Mouse (Mus musculus) macrophage (primary cell): Measurements from ENCODE around the gene Dysf. TPM values are rescaled to one million over a fixed set of nuclear protein-coding genes. Genes with fewer than 3 reads are reported as not detected.

Source experiments
- H3K27ac ChIP-seq: fragments of 350-480 bp; formaldehyde crosslinking; 2 replicates; pipeline ENCODE4 v1.9.0; 2021
- H3K36me3 ChIP-seq: fragments of 350-480 bp; formaldehyde crosslinking; 2 replicates; pipeline ENCODE4 v1.9.0; 2021; ENCODE audit errors: inconsistent target
- H3K4me3 ChIP-seq: fragments of 350-480 bp; formaldehyde crosslinking; 2 replicates; pipeline ENCODE4 v1.9.0; 2021; ENCODE audit errors: inconsistent target
- H3K79me2 ChIP-seq: fragments of 350-480 bp; formaldehyde crosslinking; 2 replicates; pipeline ENCODE4 v1.9.0; 2021; ENCODE audit errors: inconsistent target
- WGBS: methylation state at CpG from one replicate; pipeline ENCODE4 v1.1.7; 2026; ENCODE audit warnings: inconsistent platforms; ENCODE audit not compliant: missing documents; 5-methylcytosine and 5-hydroxymethylcytosine counted together
- polyA plus RNA-seq: library from polyadenylated mRNA; stranded (reverse); fragments of 250-400 nt; gene quantifications from 3 replicates; pipeline ENCODE4 v1.2.4, GENCODE M21; 2018; ENCODE audit warnings: inconsistent platforms

The Dysf gene
- polyA plus RNA-seq, 1 experiment from 2014 or later: 0.24 TPM

DNA sequence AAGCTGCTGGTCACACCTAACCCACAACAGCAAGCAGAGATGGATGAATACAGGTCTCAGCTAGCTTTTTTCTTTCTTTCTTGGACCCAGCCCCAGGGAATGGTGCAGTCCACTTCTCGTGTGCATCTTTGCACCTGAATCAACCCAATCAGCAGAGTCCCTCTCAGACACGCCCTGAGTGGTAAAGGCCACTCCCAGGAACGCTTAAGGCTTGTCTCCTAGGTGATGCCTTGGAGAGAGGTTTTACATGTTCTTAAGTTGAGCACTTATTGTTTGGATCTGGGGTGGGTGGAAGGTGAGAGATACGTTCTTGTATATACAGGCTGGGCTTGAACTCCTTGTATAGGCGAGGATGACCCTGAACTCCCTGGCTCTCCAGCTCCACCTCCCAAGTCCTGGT is 54.2 kb downstream of the Dysf start:
- 88% methylated on average over 5 of the region's 5 CpGs for WGBS
- no peaks in the 10 kb centered on the region for H3K79me2 ChIP-seq
- no peak overlapping the region for H3K4me3 ChIP-seq
- no peak overlapping the region for H3K27ac ChIP-seq
- no peaks in the 10 kb centered on the region for H3K36me3 ChIP-seq

DNA sequence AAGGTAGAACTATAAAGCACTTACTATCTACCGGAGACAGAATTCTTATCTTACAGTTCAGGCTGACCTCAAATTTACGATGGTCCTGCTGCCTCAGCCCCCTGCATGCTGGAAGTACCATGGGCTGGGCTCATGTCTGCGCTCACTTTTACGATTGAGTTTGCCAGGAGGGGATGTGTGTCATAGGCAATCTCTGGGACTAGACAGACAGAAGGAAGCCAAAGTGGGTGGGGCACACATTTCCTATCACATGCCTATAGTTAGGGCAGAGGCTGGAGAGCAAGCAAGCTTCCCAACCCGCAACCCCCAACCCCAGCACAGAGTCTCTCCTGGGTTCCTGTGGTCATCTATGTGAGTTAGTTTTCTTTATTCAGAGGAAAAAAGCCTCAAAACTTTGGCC is 59.8 kb downstream of the Dysf start:
- Histone ChIP-seq H3K27ac (no peak overlapping the region), H3K4me3 (no peak overlapping the region), H3K79me2 (no peaks in the 10 kb centered on the region), H3K36me3 (no peaks in the 10 kb centered on the region)
- WGBS: 11% methylated on average over 5 of the region's 5 CpGs

DNA sequence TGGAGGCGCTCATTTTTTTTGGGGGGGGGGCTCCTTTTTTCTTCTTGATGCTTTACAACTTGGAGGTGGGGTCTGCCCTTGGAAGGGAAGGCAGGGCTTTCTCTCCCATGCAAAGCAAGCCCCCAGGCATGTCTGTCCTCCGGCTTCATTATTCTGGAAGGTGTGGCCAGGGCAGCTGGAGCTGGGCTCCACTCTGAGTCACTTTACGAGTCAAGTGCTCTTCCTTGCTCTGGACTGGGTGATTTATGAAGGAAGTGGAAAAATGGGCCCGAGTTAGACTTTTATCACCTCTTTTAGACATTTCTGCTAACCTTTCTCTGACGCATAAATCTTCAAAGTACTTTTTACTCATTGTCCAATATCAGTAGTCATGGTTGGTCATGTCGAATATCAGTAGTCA is 61.9 kb downstream of the Dysf start:
- no peak overlapping the region for H3K27ac ChIP-seq
- H3K36me3 ChIP-seq: no peaks in the 10 kb centered on the region
- H3K79me2 ChIP-seq: no peaks in the 10 kb centered on the region
- H3K4me3 ChIP-seq: no peak overlapping the region
- WGBS: 60% methylated on average over 6 of the region's 6 CpGs

DNA sequence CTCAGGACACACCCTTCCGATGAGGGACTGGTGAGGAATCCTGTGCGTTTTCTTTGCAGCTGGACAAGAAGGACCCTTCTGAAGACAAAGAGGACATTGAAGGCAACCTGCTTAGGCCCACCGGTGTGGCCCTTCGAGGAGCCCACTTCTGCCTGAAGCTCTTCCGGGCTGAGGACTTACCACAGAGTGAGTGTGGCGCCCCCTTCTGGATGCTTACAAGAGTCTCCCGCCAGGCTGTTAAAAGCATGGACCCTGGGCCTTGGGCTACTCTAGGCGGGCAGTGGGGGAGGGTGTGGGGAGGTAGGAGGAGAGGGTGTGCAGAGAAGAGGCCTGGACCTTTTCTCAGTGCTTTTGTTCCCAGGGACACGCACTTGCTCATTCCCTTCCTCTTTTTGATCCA is 64.2 kb downstream of the Dysf start:
- H3K79me2 ChIP-seq: no peaks in the 10 kb centered on the region
- no peak overlapping the region for H3K4me3 ChIP-seq
- 83% methylated on average over 9 of the region's 9 CpGs for WGBS
- no peaks in the 10 kb centered on the region for H3K36me3 ChIP-seq
- H3K27ac ChIP-seq: no peak overlapping the region

DNA sequence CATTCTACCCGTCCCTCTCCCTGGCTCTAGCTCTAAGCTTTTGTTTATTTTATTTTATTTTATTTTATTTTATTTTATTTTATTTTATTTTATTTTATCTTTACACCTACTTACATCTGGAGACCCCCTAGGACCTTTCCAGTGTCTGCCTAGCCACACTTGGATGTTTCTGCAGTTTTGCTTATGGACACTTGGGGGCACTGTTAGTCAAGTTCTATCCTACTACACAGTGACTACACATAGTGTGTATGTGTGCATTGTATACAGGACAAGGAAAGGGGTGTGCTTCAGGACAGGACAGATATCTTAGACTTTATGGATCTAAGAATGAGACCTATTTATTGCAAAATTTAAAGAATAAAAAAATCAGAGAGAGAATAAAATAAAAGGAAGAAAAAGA is 69.8 kb downstream of the Dysf start:
- Histone ChIP-seq H3K79me2 (no peaks in the 10 kb centered on the region), H3K27ac (no peak overlapping the region), H3K36me3 (no peaks in the 10 kb centered on the region), H3K4me3 (no peak overlapping the region)
- WGBS: 60% methylated on average over 1 of the region's 1 CpGs

DNA sequence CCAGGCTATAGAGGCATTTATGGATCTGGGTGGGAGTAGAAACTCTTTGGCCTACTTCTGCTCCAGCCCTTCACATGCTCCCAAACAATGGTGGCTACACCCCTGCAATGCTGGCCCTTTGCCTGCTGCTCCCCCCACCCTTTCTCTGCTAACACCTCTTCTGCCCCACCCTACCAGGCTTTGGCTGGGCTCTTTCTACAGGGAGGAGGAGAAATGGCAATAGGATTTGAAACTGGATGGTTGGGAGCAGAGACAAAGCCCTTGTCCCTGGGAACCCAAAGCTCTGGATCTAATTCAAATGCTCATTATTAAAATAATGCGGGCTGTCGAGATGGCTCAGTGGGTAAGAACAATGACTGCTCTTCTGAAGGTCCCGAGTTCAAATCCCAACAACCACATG is 72.2 kb downstream of the Dysf start:
- WGBS: 86% methylated on average over 3 of the region's 3 CpGs

DNA sequence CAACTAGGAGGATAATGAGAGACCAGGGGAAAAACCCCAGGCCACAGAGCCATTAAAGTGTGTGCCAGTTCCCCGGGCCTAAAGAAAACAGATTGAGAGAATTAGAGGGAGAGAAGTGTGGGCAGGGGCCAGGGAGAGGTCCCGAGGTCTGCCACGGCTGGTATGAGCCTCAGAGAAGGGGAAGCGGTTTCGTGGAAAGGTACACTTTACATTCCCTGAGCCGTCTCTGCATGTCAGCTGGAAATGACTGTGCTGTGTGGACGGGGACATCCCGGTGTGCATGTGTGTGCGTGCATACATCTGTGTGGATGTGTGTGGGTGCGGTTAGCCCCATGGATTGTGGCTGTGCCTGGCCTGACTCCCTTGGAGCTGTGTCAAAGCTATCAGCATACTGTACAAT is 76.4 kb downstream of the Dysf start:
- H3K36me3 ChIP-seq: no peaks in the 10 kb centered on the region
- WGBS: 30% methylated on average over 9 of the region's 10 CpGs
- no peaks in the 10 kb centered on the region for H3K79me2 ChIP-seq
- H3K4me3 ChIP-seq: no peak overlapping the region
- H3K27ac ChIP-seq: no peak overlapping the region

More for the DNA sequence above, 72.2 kb downstream of the Dysf start:
- Histone ChIP-seq H3K4me3 (no peak overlapping the region), H3K27ac (no peak overlapping the region), H3K36me3 (no peaks in the 10 kb centered on the region), H3K79me2 (no peaks in the 10 kb centered on the region)

DNA sequence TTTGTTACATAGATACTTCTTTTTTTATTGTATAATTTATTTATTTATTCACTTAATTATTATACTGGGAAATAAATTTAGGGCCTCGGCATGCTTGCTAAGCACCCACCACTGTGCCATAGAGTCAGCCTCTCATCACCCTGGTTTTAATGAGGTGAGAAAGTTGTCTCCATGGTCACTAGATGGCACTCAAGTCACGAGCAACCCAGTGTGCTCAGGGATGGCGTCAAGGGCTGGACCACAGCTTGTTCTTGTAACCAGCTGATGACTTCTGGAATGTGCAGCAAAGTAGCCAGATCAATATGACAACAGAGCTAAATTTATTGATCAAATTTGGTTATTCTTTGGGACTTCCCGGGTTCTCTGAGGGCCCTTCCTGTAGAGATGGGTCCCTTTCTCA is 85.1 kb downstream of the Dysf start:
- H3K4me3 ChIP-seq: no peak overlapping the region
- 22% methylated on average over 4 of the region's 4 CpGs for WGBS
- no peaks in the 10 kb centered on the region for H3K36me3 ChIP-seq
- H3K79me2 ChIP-seq: no peaks in the 10 kb centered on the region
- no peak overlapping the region for H3K27ac ChIP-seq

DNA sequence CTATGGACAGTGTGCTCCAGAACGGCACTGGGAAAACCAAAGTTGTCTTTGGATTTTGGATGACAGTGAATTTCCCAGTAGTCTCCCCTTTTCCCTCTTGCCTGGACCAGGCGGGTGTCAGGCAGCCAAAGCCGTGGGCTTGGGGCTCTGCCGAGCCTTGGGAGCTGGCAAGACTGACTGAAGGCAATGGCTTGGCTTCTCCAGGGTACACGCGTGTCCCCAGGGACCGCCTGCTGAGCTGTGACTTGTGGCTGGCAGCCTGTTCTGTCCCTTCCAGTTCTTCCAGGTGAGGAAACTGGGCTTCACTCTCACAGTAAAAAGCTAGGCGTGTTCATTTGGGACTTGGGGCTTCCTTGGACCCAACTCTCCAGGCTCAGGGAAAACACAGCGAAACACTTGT is 86.1 kb downstream of the Dysf start:
- Histone ChIP-seq H3K36me3 (no peaks in the 10 kb centered on the region), H3K79me2 (no peaks in the 10 kb centered on the region), H3K27ac (no peak overlapping the region), H3K4me3 (no peak overlapping the region)
- WGBS: 92% methylated on average over 9 of the region's 9 CpGs

DNA sequence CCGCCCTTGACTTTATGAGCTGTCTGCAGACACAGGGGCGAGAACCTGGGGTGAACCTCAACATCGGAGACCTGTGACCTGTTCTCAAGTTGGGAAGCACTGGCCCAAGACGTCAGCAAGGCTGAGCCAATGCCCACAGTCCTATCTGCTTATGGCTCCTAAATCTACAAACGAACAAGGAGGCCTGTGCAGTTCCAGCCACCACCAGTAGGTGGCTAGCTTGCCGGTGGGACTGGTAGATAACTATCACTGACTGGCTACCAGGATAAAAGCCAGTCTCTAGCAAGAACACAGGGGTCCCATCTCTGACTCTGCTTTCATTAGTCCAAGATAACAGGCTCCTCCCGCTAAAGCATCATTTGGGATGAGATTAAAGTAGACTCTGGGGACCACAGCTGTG is 86.6 kb downstream of the Dysf start:
- Histone ChIP-seq H3K79me2 (no peaks in the 10 kb centered on the region), H3K27ac (no peak overlapping the region), H3K36me3 (no peaks in the 10 kb centered on the region), H3K4me3 (no peak overlapping the region)
- 34% methylated on average over 7 of the region's 7 CpGs for WGBS

DNA sequence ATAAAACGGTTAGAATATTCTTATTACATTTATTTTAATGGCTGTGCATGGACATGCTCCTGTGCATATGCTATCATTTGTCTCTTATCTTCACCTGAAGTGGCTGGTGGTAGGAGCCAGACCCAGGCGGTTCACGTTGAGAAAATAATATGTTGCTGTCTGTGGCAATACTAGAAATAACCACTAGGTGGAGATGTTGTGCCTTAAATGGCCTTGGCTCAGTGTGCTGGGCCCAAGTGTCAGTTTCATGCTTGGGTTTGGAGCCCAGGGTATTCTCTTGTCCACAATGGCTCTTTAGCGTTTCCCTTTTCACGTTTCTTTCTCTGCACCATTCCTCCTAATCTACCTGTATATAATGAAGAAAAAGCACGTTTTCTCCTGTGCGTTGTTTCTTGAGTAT is 87.5 kb downstream of the Dysf start:
- no peak overlapping the region for H3K4me3 ChIP-seq
- no peaks in the 10 kb centered on the region for H3K36me3 ChIP-seq
- WGBS: 22% methylated on average over 7 of the region's 7 CpGs
- no peaks in the 10 kb centered on the region for H3K79me2 ChIP-seq
- no peak overlapping the region for H3K27ac ChIP-seq

DNA sequence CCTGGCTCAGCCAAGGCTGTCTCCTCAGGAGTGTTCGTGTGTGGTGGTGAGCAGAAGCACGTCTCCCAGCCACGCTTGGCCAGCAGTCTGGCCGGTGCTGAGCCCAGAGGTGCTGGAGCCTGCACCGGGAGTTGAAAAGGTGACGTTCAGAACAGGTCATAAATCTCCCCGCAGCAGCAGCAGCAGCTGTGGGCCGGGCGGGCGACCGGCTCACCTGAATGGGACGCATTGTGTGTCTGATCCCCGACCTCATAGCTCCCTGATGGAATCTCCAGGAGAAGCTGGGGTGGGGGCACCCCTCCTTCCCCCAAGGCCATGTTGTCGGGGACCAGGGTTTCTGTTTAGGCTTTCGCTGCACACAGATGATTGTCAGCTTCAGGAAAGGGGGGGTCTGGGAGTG is 93.6 kb downstream of the Dysf start:
- H3K36me3 ChIP-seq: no peaks in the 10 kb centered on the region
- H3K27ac ChIP-seq: no peak overlapping the region
- WGBS: 21% methylated on average over 15 of the region's 15 CpGs
- H3K79me2 ChIP-seq: no peaks in the 10 kb centered on the region
- no peak overlapping the region for H3K4me3 ChIP-seq

DNA sequence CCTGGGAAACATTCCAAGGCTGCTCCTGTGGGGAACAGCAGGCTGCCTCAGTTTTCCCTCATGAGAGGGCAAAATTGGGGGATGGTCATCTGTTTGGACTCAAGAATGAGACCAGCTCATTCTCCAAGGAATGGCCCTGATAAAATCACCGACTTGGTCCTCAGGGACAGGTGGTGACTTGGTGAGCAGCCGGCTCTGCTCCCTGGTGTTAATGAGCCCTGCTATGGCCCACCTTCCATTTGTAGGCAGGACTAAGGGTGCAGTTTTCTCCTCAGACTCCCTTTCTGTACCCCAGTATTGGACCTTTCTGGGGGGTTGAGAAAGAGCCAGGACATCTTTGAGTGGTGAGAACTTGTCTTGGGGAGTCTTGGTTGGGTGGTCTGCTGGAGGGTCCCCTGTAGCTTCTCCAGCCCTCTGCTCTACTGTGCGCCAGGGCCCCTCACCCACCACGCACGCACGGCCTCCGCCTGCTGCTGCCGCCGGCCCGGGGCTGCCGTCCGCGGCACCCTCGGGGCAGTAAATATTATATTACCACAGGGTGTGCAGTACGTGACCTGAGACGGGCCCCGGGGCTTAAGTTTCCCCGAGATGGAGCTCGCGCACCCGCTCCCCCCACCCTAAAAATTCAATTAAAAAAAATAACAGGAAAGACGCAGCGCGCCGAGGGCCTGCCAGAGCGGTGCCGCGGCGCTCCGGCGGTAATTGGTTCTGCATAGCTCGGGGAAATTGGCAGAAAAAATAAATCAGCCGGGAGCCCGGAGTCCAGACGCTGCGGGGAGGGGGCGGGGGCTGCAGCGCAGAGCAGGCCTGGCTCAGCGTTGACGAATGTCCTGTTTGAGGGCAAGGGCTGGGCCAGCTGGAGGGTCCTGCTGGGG is 97.0 kb downstream of the Dysf start:
- no peak overlapping the region for H3K27ac ChIP-seq
- no peak overlapping the region for H3K4me3 ChIP-seq
- WGBS: 3% methylated on average over 40 of the region's 40 CpGs
- H3K79me2 ChIP-seq: no peaks in the 10 kb centered on the region
- no peaks in the 10 kb centered on the region for H3K36me3 ChIP-seq

DNA sequence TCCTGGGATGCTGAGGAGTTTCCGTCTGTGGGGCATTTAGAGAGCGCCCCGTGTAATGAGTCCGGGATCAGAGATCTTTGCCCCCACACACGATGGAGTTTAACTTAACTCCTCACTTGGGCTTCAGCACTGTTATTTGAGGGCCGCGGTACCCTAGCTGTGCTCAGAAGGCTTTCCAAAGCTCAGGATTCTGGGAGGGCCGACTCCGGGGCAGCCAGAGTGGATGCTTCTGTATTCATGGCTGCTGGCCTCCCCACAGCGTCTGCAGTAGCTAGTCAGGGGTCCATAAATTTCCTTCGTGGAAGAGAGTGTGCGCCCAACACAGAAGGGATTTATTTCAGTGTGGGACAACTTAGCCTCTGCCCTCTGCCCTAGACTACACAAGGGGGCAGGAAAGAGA is 97.7 kb downstream of the Dysf start:
- Histone ChIP-seq H3K79me2 (no peaks in the 10 kb centered on the region), H3K36me3 (no peaks in the 10 kb centered on the region), H3K4me3 (no peak overlapping the region), H3K27ac (no peak overlapping the region)
- 44% methylated on average over 12 of the region's 12 CpGs for WGBS

DNA sequence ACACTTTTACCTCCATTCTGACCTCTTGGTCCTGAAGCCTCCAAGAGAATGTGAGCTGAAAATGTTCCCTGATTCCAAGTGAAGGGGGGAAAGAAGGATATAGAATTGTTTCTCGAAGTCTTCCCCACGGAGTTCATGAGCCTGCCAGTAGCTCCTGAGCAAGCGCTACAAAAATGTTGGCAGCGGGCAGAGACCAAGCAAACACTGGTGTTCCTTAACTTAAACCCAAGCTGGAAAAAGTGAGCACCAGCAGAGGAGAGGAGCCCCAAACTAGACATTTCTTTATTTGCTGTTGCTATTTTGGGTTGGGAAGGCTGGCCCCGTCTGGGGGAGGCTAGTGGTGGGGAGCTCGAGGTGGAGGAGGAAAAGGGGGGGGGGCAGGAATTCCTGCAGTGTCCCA is 102.0 kb downstream of the Dysf start:
- no peaks in the 10 kb centered on the region for H3K36me3 ChIP-seq
- WGBS: 68% methylated on average over 6 of the region's 6 CpGs
- H3K4me3 ChIP-seq: no peak overlapping the region
- H3K79me2 ChIP-seq: no peaks in the 10 kb centered on the region
- no peak overlapping the region for H3K27ac ChIP-seq

DNA sequence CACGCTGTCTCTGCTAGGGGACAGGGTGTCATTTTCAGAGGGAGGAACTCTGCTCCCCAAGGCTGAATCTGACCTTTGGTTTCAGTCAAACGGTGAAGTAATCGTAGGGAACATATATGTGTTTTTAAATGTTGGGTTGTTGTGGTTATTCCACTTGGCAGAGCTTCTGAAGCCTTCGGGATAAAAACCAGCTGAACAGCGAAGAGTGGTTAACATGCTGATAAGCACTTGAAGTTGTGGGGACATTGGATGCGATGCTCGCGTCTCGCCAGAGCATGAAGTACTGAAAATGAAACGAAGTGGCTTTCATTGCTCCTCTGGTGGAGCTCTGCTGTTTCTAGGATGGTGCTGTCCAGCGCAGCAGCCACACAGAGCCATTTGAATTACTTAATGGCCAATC is 102.7 kb downstream of the Dysf start:
- Histone ChIP-seq H3K27ac (no peak overlapping the region), H3K79me2 (no peaks in the 10 kb centered on the region), H3K36me3 (no peaks in the 10 kb centered on the region), H3K4me3 (no peak overlapping the region)
- WGBS: 88% methylated on average over 11 of the region's 11 CpGs
